Mouse (Mus musculus) stomach, postnatal 0 days (tissue): Measurements from ENCODE around the gene Dpysl5.

Experiments
- CTCF ChIP-seq: IDR thresholded peaks from 2 replicates; pipeline ENCODE4 v1.5.1; 2016; ENCODE audit warnings: antibody characterized with exemption, low read depth, mild to moderate bottlenecking, moderate library complexity
- EP300 ChIP-seq: optimal IDR thresholded peaks from 2 replicates; pipeline ENCODE3; 2016; ENCODE audit warnings: antibody characterized with exemption

- no peak for TF ChIP-seq CTCF
- TF ChIP-seq EP300, result no peak
These were observed 6.1 kb downstream of the Dpysl5 start for GRCm38 (mm10) chr5:30717506-30717905.
